In the genomic region with DNA sequence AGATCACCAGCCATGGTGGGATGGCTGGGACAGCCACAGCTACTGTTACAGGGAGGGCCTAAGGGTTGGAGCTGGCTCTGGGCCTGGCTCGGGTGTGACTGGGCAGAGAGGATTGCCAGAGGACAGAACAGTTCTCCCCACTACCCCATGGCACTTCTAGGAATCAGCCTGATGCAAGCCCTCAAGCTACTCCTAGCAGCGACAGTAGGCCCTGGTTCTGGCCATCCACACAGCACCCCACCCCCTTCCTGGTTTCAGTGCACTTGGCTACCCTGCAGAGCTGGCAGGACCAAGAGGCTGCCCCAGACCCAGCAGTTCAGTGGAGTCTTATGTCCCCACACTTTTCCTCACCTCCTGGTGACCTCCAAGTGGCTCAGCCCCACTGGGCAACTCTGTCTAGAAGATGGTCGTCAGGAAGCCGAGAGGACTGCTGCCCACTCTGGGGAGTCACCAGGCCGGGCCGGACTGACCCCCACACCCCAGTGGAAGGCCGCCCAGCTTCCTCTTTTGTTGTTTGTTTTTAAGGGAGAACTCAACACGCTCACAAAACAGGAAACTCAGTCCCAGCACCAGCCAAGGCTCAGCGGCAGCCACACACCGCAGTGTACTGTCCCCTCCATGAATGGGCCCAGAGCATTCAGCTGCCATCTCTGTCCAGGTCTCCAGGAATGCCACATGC, we compare ENCODE assay signal across 8 mouse cellular contexts. TPM values are rescaled to one million over a fixed set of nuclear protein-coding genes. Genes with fewer than 3 reads are reported as not detected.
DNase-seq lines count a peak whose midpoint lies in the region; ATAC-seq lines count a peak whose summit lies in the region.

No protein-coding gene starts in this region.

- H3K4me1 ChIP-seq in kidney, embryonic 15.5 days: peaks cover 99% of the 10 kb centered on the region
- peaks cover 75% of the 10 kb centered on the region for H3K4me1 ChIP-seq in kidney, embryonic 14.5 days (ENCODE audit: control insufficient read depth, insufficient read depth, low read length)
- peaks cover 62% of the 10 kb centered on the region for H3K4me1 ChIP-seq in brown adipose tissue, adult 24 weeks (ENCODE audit: control insufficient read depth, insufficient read depth, insufficient read length, low read length)
- peaks cover 98% of the 10 kb centered on the region for H3K4me1 ChIP-seq in midbrain, embryonic 13.5 days (replicated peaks)
- peaks cover 76% of the 10 kb centered on the region for H3K4me1 ChIP-seq in forebrain, embryonic 10.5 days

- intact Hi-C loops in heart, postnatal 25 days (cut with DNase I): no loop called here

- H3K27ac ChIP-seq in kidney, embryonic 15.5 days: peak overlapping the region; percentile 19
- H3K27ac ChIP-seq in kidney, embryonic 14.5 days (ENCODE audit: low read depth, low read length): no peak overlapping the region
- peak overlapping the region; percentile 65 for H3K27ac ChIP-seq in brown adipose tissue, adult 24 weeks (replicated peaks; ENCODE audit: low read depth, low read length)
- peak overlapping the region; percentile 56 for H3K27ac ChIP-seq in midbrain, embryonic 13.5 days
- no peak overlapping the region for H3K27ac ChIP-seq in forebrain, embryonic 10.5 days

- H3K9ac ChIP-seq in kidney, embryonic 15.5 days: no peak overlapping the region
- no peak overlapping the region for H3K9ac ChIP-seq in kidney, embryonic 14.5 days (ENCODE audit: low read depth, low read length)
- H3K9ac ChIP-seq in midbrain, embryonic 13.5 days (replicated peaks): peak overlapping the region; percentile 2; the same call in 1 of the 2 replicates

- peaks cover 81% of the 10 kb centered on the region for H3K36me3 ChIP-seq in kidney, embryonic 15.5 days
- peaks cover 77% of the 10 kb centered on the region for H3K36me3 ChIP-seq in kidney, embryonic 14.5 days (ENCODE audit: control insufficient read depth, insufficient read depth, low read length)
- H3K36me3 ChIP-seq in midbrain, embryonic 13.5 days: peaks cover 64% of the 10 kb centered on the region
- H3K36me3 ChIP-seq in forebrain, embryonic 10.5 days (replicated peaks): peaks cover 94% of the 10 kb centered on the region

- peak; percentile 45 for DNase-seq in heart, postnatal 25 days (ENCODE audit: low spot score)
- no peak for DNase-seq in cerebellum, postnatal 4 days (ENCODE audit: low spot score in 2 of 2)
- no peak for DNase-seq in right cerebral cortex, postnatal 14 days
- no peak for DNase-seq in forebrain, embryonic 10.5 days (ENCODE audit: extremely low spot score, low spot score)

- no peak overlapping the region for H3K4me3 ChIP-seq in kidney, embryonic 15.5 days (replicated peaks)
- no peak overlapping the region for H3K4me3 ChIP-seq in kidney, embryonic 14.5 days (ENCODE audit: low read length)
- H3K4me3 ChIP-seq in brown adipose tissue, adult 24 weeks (ENCODE audit: insufficient read depth, low read depth, low read length): peak overlapping the region; percentile 27; the same call in 1 of the 2 replicates
- H3K4me3 ChIP-seq in midbrain, embryonic 13.5 days (replicated peaks): no peak overlapping the region
- H3K4me3 ChIP-seq in forebrain, embryonic 10.5 days: no peak overlapping the region

- ATAC-seq in kidney, embryonic 15.5 days (replicated peaks; ENCODE audit: low FRiP score): no peak
- no peak for ATAC-seq in kidney, embryonic 14.5 days (ENCODE audit: low FRiP score, low TSS enrichment)
- no peak for ATAC-seq in midbrain, embryonic 13.5 days

- WGBS in kidney, embryonic 15.5 days: 68% methylated on average over 10 of the region's 10 CpGs
- WGBS in kidney, embryonic 14.5 days: 68% methylated on average over 10 of the region's 10 CpGs
- WGBS in midbrain, embryonic 13.5 days: 85% methylated on average over 10 of the region's 10 CpGs
- 86% methylated on average over 10 of the region's 10 CpGs for WGBS in forebrain, embryonic 10.5 days

- H3K27me3 ChIP-seq in kidney, embryonic 15.5 days: no peaks in the 10 kb centered on the region
- H3K27me3 ChIP-seq in kidney, embryonic 14.5 days (ENCODE audit: control insufficient read depth, insufficient read depth, low read length): no peaks in the 10 kb centered on the region
- no peaks in the 10 kb centered on the region for H3K27me3 ChIP-seq in midbrain, embryonic 13.5 days
- H3K27me3 ChIP-seq in forebrain, embryonic 10.5 days (ENCODE audit: poor library complexity, severe bottlenecking): no peaks in the 10 kb centered on the region

- H3K9me3 ChIP-seq in kidney, embryonic 15.5 days (replicated peaks): no peaks in the 10 kb centered on the region
- no peaks in the 10 kb centered on the region for H3K9me3 ChIP-seq in kidney, embryonic 14.5 days (ENCODE audit: control insufficient read depth, low read length)
- no peaks in the 10 kb centered on the region for H3K9me3 ChIP-seq in midbrain, embryonic 13.5 days
- H3K9me3 ChIP-seq in forebrain, embryonic 10.5 days: no peaks in the 10 kb centered on the region

- H3K4me2 ChIP-seq in kidney, embryonic 15.5 days: no peak overlapping the region
- H3K4me2 ChIP-seq in kidney, embryonic 14.5 days (replicated peaks; ENCODE audit: low read depth, low read length): no peak overlapping the region
- H3K4me2 ChIP-seq in midbrain, embryonic 13.5 days (replicated peaks): no peak overlapping the region

RNA-seq across cellular contexts. Expression of a gene that starts 6.9 kb away (rescaled TPM):
- polyA plus RNA-seq in kidney, embryonic 15.5 days (2015; fragmentation: Nextera tagmentation; extraction: Ambion mirVana): 53.7 and 56.7 TPM in 2 replicates
- 50.8 and 58.5 TPM in 2 replicates for polyA plus RNA-seq in kidney, embryonic 14.5 days (2014; fragmentation: Nextera tagmentation; extraction: Ambion mirVana)
- polyA plus RNA-seq in brown adipose tissue, adult 24 weeks (2012; ENCODE audit: insufficient read depth, insufficient read length, missing spikeins): 31.5 and 38.8 TPM in 2 replicates
- 100 to 1,000 TPM; 206 to 215 TPM for total RNA-seq in heart, postnatal 25 days (2021)
- polyA plus RNA-seq in midbrain, embryonic 13.5 days (2015; fragmentation: Nextera tagmentation; extraction: Ambion mirVana): 55.9 and 61.1 TPM in 2 replicates
- polyA plus RNA-seq in forebrain, embryonic 10.5 days (2016; fragmentation: Nextera tagmentation; extraction: Ambion mirVana): 39.2 and 41.9 TPM in 2 replicates

RNA-seq across cellular contexts. Expression of a gene that starts 10.9 kb away (rescaled TPM):
- polyA plus RNA-seq in kidney, embryonic 15.5 days (2015; fragmentation: Nextera tagmentation; extraction: Ambion mirVana): 4.0 and 4.6 TPM in 2 replicates
- 3.8 and 5.7 TPM in 2 replicates for polyA plus RNA-seq in kidney, embryonic 14.5 days (2014; fragmentation: Nextera tagmentation; extraction: Ambion mirVana)
- polyA plus RNA-seq in brown adipose tissue, adult 24 weeks (2012; ENCODE audit: insufficient read depth, insufficient read length, missing spikeins): 0.58 and 0.75 TPM in 2 replicates
- 1 to 10 TPM; 6.4 to 6.7 TPM for total RNA-seq in heart, postnatal 25 days (2021)
- 2.8 and 3.3 TPM in 2 replicates for polyA plus RNA-seq in midbrain, embryonic 13.5 days (2015; fragmentation: Nextera tagmentation; extraction: Ambion mirVana)
- polyA plus RNA-seq in forebrain, embryonic 10.5 days (2016; fragmentation: Nextera tagmentation; extraction: Ambion mirVana): 4.1 and 4.3 TPM in 2 replicates

RNA-seq across cellular contexts. Expression of a gene that starts 23.3 kb away (rescaled TPM):
- polyA plus RNA-seq in kidney, embryonic 15.5 days (2015; fragmentation: Nextera tagmentation; extraction: Ambion mirVana): 255 and 266 TPM in 2 replicates
- 314 and 362 TPM in 2 replicates for polyA plus RNA-seq in kidney, embryonic 14.5 days (2014; fragmentation: Nextera tagmentation; extraction: Ambion mirVana)
- polyA plus RNA-seq in brown adipose tissue, adult 24 weeks (2012; ENCODE audit: insufficient read depth, insufficient read length, missing spikeins): 36.7 and 42.7 TPM in 2 replicates
- 10 to 100 TPM; 29.5 to 35.7 TPM for total RNA-seq in heart, postnatal 25 days (2021)
- 83.0 and 96.5 TPM in 2 replicates for polyA plus RNA-seq in midbrain, embryonic 13.5 days (2015; fragmentation: Nextera tagmentation; extraction: Ambion mirVana)
- 361 and 369 TPM in 2 replicates for polyA plus RNA-seq in forebrain, embryonic 10.5 days (2016; fragmentation: Nextera tagmentation; extraction: Ambion mirVana)

RNA-seq across cellular contexts. Expression of a gene that starts 47.9 kb away (rescaled TPM):
- 11.6 and 12.4 TPM in 2 replicates for polyA plus RNA-seq in kidney, embryonic 15.5 days (2015; fragmentation: Nextera tagmentation; extraction: Ambion mirVana)
- polyA plus RNA-seq in kidney, embryonic 14.5 days (2014; fragmentation: Nextera tagmentation; extraction: Ambion mirVana): 8.0 and 9.3 TPM in 2 replicates
- polyA plus RNA-seq in brown adipose tissue, adult 24 weeks (2012; ENCODE audit: insufficient read depth, insufficient read length, missing spikeins): 34.5 and 46.5 TPM in 2 replicates
- 100 to 1,000 TPM; 147 TPM for total RNA-seq in heart, postnatal 25 days (2021)
- 1.1 and 1.5 TPM in 2 replicates for polyA plus RNA-seq in midbrain, embryonic 13.5 days (2015; fragmentation: Nextera tagmentation; extraction: Ambion mirVana)
- 4.9 and 6.6 TPM in 2 replicates for polyA plus RNA-seq in forebrain, embryonic 10.5 days (2016; fragmentation: Nextera tagmentation; extraction: Ambion mirVana)

RNA-seq across cellular contexts. Expression of a gene that starts 52.5 kb away (rescaled TPM):
- polyA plus RNA-seq in kidney, embryonic 15.5 days (2015; fragmentation: Nextera tagmentation; extraction: Ambion mirVana): 15.8 and 16.6 TPM in 2 replicates
- 11.5 and 15.1 TPM in 2 replicates for polyA plus RNA-seq in kidney, embryonic 14.5 days (2014; fragmentation: Nextera tagmentation; extraction: Ambion mirVana)
- 1.6 and 1.8 TPM in 2 replicates for polyA plus RNA-seq in brown adipose tissue, adult 24 weeks (2012; ENCODE audit: insufficient read depth, insufficient read length, missing spikeins)
- 1 to 10 TPM; 7.7 to 9.8 TPM for total RNA-seq in heart, postnatal 25 days (2021)
- polyA plus RNA-seq in midbrain, embryonic 13.5 days (2015; fragmentation: Nextera tagmentation; extraction: Ambion mirVana): 20.2 and 22.0 TPM in 2 replicates
- polyA plus RNA-seq in forebrain, embryonic 10.5 days (2016; fragmentation: Nextera tagmentation; extraction: Ambion mirVana): 5.9 and 7.9 TPM in 2 replicates

Comparison
In these comparisons a context has a peak if more than half of its experiments do, and no peak if none do; other contexts are left out.
1. H3K27ac ChIP-seq: peak in kidney, embryonic 15.5 days (single experiment), brown adipose tissue, adult 24 weeks (single experiment) and midbrain, embryonic 13.5 days (single experiment); none in kidney, embryonic 14.5 days (single experiment) and forebrain, embryonic 10.5 days (single experiment).